8 mouse cellular contexts compared by ENCODE assay signal in the genomic region with DNA sequence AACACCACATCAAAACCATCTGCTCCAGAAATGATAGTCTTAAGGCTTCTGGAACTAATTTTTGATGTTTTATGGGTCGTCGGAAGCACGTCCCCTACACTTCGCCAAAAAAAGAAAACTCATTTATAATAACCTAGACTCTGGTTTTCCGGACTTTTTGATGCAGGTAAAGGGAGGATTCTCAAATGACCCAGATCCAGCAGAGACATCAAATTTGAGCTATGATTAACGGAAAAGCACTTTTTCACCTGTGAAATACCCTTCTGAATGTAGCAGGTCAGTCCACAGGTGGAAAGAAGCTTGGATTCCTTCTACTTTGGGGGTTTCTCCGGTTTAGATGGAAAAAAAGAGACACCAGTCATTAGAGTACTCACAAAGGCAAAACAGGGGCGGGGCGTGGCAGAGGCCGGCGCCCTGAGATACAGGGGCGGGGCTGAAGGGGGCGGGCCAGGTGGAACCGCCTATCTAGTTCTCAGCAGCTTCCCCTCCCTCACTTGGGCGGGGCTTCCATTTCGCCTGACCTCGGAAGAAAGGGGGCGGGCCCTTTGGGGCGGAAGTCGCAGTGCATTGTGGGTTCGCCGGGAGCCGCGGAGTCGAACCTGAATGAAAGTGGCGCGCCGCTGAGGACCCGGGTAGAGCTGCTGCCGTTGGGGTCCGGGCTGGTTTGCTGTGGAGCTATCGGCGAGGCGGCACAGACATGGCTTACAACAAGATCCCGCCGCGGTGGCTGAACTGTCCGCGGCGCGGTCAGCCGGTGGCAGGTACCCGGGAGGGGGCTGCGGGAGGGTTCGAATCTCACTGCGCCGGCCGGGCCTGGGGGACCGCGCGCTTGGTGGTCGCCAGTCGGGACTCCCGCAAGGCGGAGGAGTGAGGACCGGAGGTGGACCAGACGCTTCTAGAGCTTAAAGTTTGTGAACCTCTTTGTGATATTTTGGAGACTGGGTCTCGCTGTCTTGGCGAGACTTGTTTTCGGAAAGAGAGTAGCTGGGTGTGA. TPM values are rescaled to one million over a fixed set of nuclear protein-coding genes. Genes with fewer than 3 reads are reported as not detected.
DNase-seq lines count a peak whose midpoint lies in the region; ATAC-seq and TF ChIP-seq lines count a peak whose summit lies in the region.

A gene (plus strand): TSS at position 548 of the 994 bp plus-strand sequence.

- no peak for TF ChIP-seq RAD21 in CH12.LX (IDR thresholded peaks at IDR 0.05; ENCODE audit: low read depth, low read length)

- peak; percentile 65 for TF ChIP-seq EP300 in CH12.LX (IDR thresholded peaks at IDR 0.05; ENCODE audit: low read length)

- peak; percentile 87 for TF ChIP-seq POLR2A in CH12.LX (IDR thresholded peaks at IDR 0.05; ENCODE audit: low read depth, low read length)

- 4% methylated on average over 60 of the region's 60 CpGs for WGBS in forebrain, embryonic 11.5 days
- 3% methylated on average over 60 of the region's 60 CpGs for WGBS in heart, embryonic 16.5 days
- whole genome bisulfite sequencing in liver, embryonic 15.5 days (ENCODE audit: insufficient replicate concordance) = 3% methylated on average over 60 of the region's 60 CpGs
- 4% methylated on average over 60 of the region's 60 CpGs for WGBS in neural tube, embryonic 12.5 days

- peaks cover 0 to 12% of the 10 kb centered on the region in 2 experiments for H3K36me3 ChIP-seq in CH12.LX (replicated peaks in 1 of 2; ENCODE audit: control insufficient read depth in 1 of 2, insufficient read depth in 1 of 2, low read length in 1 of 2)
- H3K36me3 ChIP-seq in forebrain, embryonic 11.5 days (ENCODE audit: control insufficient read depth, insufficient read depth, low read length) = no peaks in the 10 kb centered on the region
- H3K36me3 ChIP-seq in heart, embryonic 16.5 days (ENCODE audit: control insufficient read depth, insufficient read depth) = no peaks in the 10 kb centered on the region
- H3K36me3 ChIP-seq in liver, embryonic 15.5 days (replicated peaks) = 0 out of 2 replicates have a peak, but pooled peaks cover 3% of the 10 kb centered on the region
- no peaks in the 10 kb centered on the region for H3K36me3 ChIP-seq in neural tube, embryonic 12.5 days

- no peaks in the 10 kb centered on the region for H3K27me3 ChIP-seq in CH12.LX (replicated peaks)
- H3K27me3 ChIP-seq in forebrain, embryonic 11.5 days (ENCODE audit: control insufficient read depth, insufficient read depth, low read length) = no peaks in the 10 kb centered on the region
- no peaks in the 10 kb centered on the region for H3K27me3 ChIP-seq in heart, embryonic 16.5 days (ENCODE audit: control insufficient read depth, insufficient read depth, low read length)
- H3K27me3 ChIP-seq in liver, embryonic 15.5 days = no peaks in the 10 kb centered on the region
- no peaks in the 10 kb centered on the region for H3K27me3 ChIP-seq in neural tube, embryonic 12.5 days (replicated peaks)

- H3K4me3 ChIP-seq in CH12.LX (replicated peaks in 1 of 3; ENCODE audit: low read depth in 2 of 3, low read length in 2 of 3, poor library complexity in 1 of 3) = peak within 1 kb of the TSS; percentile 64 to 90 (median 88)
- H3K4me3 ChIP-seq in forebrain, embryonic 11.5 days (ENCODE audit: low read depth, low read length) = peak within 1 kb of the TSS; percentile 79
- H3K4me3 ChIP-seq in heart, embryonic 16.5 days (ENCODE audit: low read length) = peak within 1 kb of the TSS; percentile 79
- H3K4me3 ChIP-seq in liver, embryonic 15.5 days (replicated peaks) = peak within 1 kb of the TSS; percentile 90
- H3K4me3 ChIP-seq in neural tube, embryonic 12.5 days = peak within 1 kb of the TSS; percentile 71

- peaks cover 7 to 24% of the 10 kb centered on the region in 2 experiments for H3K4me1 ChIP-seq in CH12.LX (ENCODE audit: control insufficient read depth in 1 of 2, insufficient read depth in 2 of 2)
- no peaks in the 10 kb centered on the region; the same call in 1 of the 2 replicates for H3K4me1 ChIP-seq in forebrain, embryonic 11.5 days (replicated peaks; ENCODE audit: control insufficient read depth, insufficient read depth, low read length)
- H3K4me1 ChIP-seq in heart, embryonic 16.5 days (ENCODE audit: control insufficient read depth, insufficient read depth, low read length) = peaks cover 4% of the 10 kb centered on the region; the same call in 1 of the 2 replicates
- peaks cover 27% of the 10 kb centered on the region for H3K4me1 ChIP-seq in liver, embryonic 15.5 days (replicated peaks)
- peaks cover 5% of the 10 kb centered on the region for H3K4me1 ChIP-seq in neural tube, embryonic 12.5 days

- ATAC-seq in forebrain, embryonic 11.5 days (replicated peaks; ENCODE audit: low FRiP score) = peak; percentile 95
- peak; percentile 96 for ATAC-seq in heart, embryonic 16.5 days (replicated peaks; ENCODE audit: extremely low read depth, insufficient read depth, low FRiP score)
- peak; percentile 90 for ATAC-seq in liver, embryonic 15.5 days (ENCODE audit: insufficient read depth)
- peak; percentile 97 for ATAC-seq in neural tube, embryonic 12.5 days (ENCODE audit: low FRiP score, low read depth)

- no peaks in the 10 kb centered on the region for H3K9me3 ChIP-seq in CH12.LX (replicated peaks; ENCODE audit: low read length)
- H3K9me3 ChIP-seq in forebrain, embryonic 11.5 days (ENCODE audit: control insufficient read depth, low read length) = no peaks in the 10 kb centered on the region
- no peaks in the 10 kb centered on the region for H3K9me3 ChIP-seq in heart, embryonic 16.5 days (replicated peaks; ENCODE audit: control insufficient read depth, low read length)
- no peaks in the 10 kb centered on the region for H3K9me3 ChIP-seq in liver, embryonic 15.5 days (replicated peaks)
- no peaks in the 10 kb centered on the region for H3K9me3 ChIP-seq in neural tube, embryonic 12.5 days

- in situ Hi-C loops in CH12.LX (cut with MboI; ENCODE audit: low pct_ligation_motif_present, low pct_unique_long_range_greater_than_20kb, low sequenced_read_pairs) = no loop called here

- dilution Hi-C loops in CH12.LX (cut with MboI; ENCODE audit: extremely low pct_ligation_motif_present, extremely low pct_unique_long_range_greater_than_20kb, low sequenced_read_pairs) = no loop called here

- no peak for TF ChIP-seq CTCF in CH12.LX (conservative IDR thresholded peaks at IDR 0.05 in 1 of 2, IDR thresholded peaks at IDR 0.05 in 1 of 2; ENCODE audit: low read depth in 2 of 2, low read length in 2 of 2)

- H3K9ac ChIP-seq in CH12.LX (ENCODE audit: insufficient read depth, low read depth) = peak within 1 kb of the TSS; percentile 47
- peak within 1 kb of the TSS; percentile 75 for H3K9ac ChIP-seq in forebrain, embryonic 11.5 days (ENCODE audit: low read length)
- peak within 1 kb of the TSS; percentile 85 for H3K9ac ChIP-seq in heart, embryonic 16.5 days (ENCODE audit: low read length)
- H3K9ac ChIP-seq in liver, embryonic 15.5 days = peak within 1 kb of the TSS; percentile 92
- H3K9ac ChIP-seq in neural tube, embryonic 12.5 days = peak within 1 kb of the TSS; percentile 79

- peak; percentile 99 for DNase-seq in CH12.LX (ENCODE audit: extremely low read depth)
- DNase-seq in c-Kit-positive CD71-positive TER-119-negative erythroid progenitor cells, embryonic 14.5 days (ENCODE audit: low read depth) = peak; percentile 98
- peak; percentile 98 for DNase-seq in forebrain, embryonic 11.5 days (ENCODE audit: low spot score)
- peak; percentile 98 to 99 for DNase-seq in kidney, postnatal 36 days
- peak; percentile 90 for DNase-seq in telencephalon, adult 2 months (ENCODE audit: low read depth, low spot score)

- no peak within 1 kb of the TSS for H3K27ac ChIP-seq in CH12.LX (ENCODE audit: insufficient read depth, low read depth)
- no peak within 1 kb of the TSS for H3K27ac ChIP-seq in forebrain, embryonic 11.5 days (ENCODE audit: low read depth, low read length)
- H3K27ac ChIP-seq in heart, embryonic 16.5 days (ENCODE audit: low read length) = peak within 1 kb of the TSS; percentile 57
- H3K27ac ChIP-seq in liver, embryonic 15.5 days (replicated peaks) = peak within 1 kb of the TSS; percentile 75
- no peak within 1 kb of the TSS for H3K27ac ChIP-seq in neural tube, embryonic 12.5 days

- H3K79me2 ChIP-seq in CH12.LX (replicated peaks; ENCODE audit: control insufficient read depth, extremely low read depth, insufficient read depth, poor library complexity, severe bottlenecking) = peaks cover 31% of the 10 kb centered on the region

- peak within 1 kb of the TSS; percentile 85 for H3K4me2 ChIP-seq in CH12.LX (ENCODE audit: insufficient read depth, low read depth, poor library complexity, severe bottlenecking)
- peak within 1 kb of the TSS; percentile 73 for H3K4me2 ChIP-seq in forebrain, embryonic 11.5 days (ENCODE audit: low read depth, low read length, severe bottlenecking)
- H3K4me2 ChIP-seq in heart, embryonic 16.5 days (ENCODE audit: low read depth, low read length) = peak within 1 kb of the TSS; percentile 87
- peak within 1 kb of the TSS; percentile 77 for H3K4me2 ChIP-seq in liver, embryonic 15.5 days
- H3K4me2 ChIP-seq in neural tube, embryonic 12.5 days (replicated peaks) = peak within 1 kb of the TSS; percentile 77

TF ChIP-seq in CH12.LX, 34 proteins besides CTCF, POLR2A, EP300 and RAD21 (continues in another document):
- TF ChIP-seq BHLHE40 (IDR thresholded peaks at IDR 0.05; ENCODE audit: low read depth, low read length) (no peak), USF1 (IDR thresholded peaks at IDR 0.05; ENCODE audit: low read depth, low read length) (no peak), JUN (IDR thresholded peaks at IDR 0.05; ENCODE audit: insufficient read depth, low read depth, low read length) (no peak), ZNF384 (IDR thresholded peaks at IDR 0.05; ENCODE audit: low read depth, low read length) (peak; percentile 37; the same call in 1 of the 2 replicates), MAFK (IDR thresholded peaks at IDR 0.05; ENCODE audit: insufficient replicate concordance, low read length) (no peak), IRF4 (IDR thresholded peaks at IDR 0.05; ENCODE audit: low read depth, low read length) (peak; percentile 32; the same call in 1 of the 2 replicates), SIN3A (IDR thresholded peaks at IDR 0.05; ENCODE audit: low read length) (no peak; the same call in none of the 2 replicates), TBP (conservative IDR thresholded peaks at IDR 0.05; ENCODE audit: low read depth, low read length) (0 out of 2 replicates have a peak, but pooled peaks have one; percentile 43), USF2 (conservative IDR thresholded peaks at IDR 0.05; ENCODE audit: low read depth, low read length) (no peak), RCOR1 (conservative IDR thresholded peaks at IDR 0.05; ENCODE audit: low read depth, low read length) (no peak), ZC3H11A (IDR thresholded peaks at IDR 0.05; ENCODE audit: low read depth, low read length) (no peak)

RNA-seq across cellular contexts. Expression of the gene that starts here (rescaled TPM):
- total RNA-seq in CH12.LX (2012; rRNA removed) = 12.5 and 14.4 TPM in 2 replicates
- 16.9 and 22.1 TPM in 2 replicates for total RNA-seq in CH12.LX (2014; rRNA removed)
- polyA plus RNA-seq in CH12.LX (2012; ENCODE audit: insufficient read length, low read depth) = 20.1 and 20.5 TPM in 2 replicates
- polyA plus RNA-seq in forebrain, embryonic 11.5 days (2014; fragmentation: Nextera tagmentation; extraction: Ambion mirVana) = 38.0 and 44.2 TPM in 2 replicates
- polyA plus RNA-seq in heart, embryonic 16.5 days (2015; fragmentation: Nextera tagmentation; extraction: Ambion mirVana) = 15.1 and 16.4 TPM in 2 replicates
- polyA plus RNA-seq in liver, embryonic 15.5 days (2015; fragmentation: Nextera tagmentation; extraction: Ambion mirVana) = 13.2 and 14.5 TPM in 2 replicates
- polyA plus RNA-seq in neural tube, embryonic 12.5 days (2016; fragmentation: Nextera tagmentation; extraction: Ambion mirVana) = 31.1 and 32.9 TPM in 2 replicates

Comparison
In these comparisons a context has a peak if more than half of its experiments do, and no peak if none do; other contexts are left out.
1. H3K27ac ChIP-seq: peak in heart, embryonic 16.5 days (single experiment) and liver, embryonic 15.5 days (single experiment); none in CH12.LX (single experiment), forebrain, embryonic 11.5 days (single experiment) and neural tube, embryonic 12.5 days (single experiment).
2. Peak in every context shown above with its lines, with median percentiles within 50 percentile points of each other: DNase-seq, H3K4me2 ChIP-seq, H3K4me3 ChIP-seq, H3K9ac ChIP-seq and ATAC-seq.